ENCODE assay signal across 12 mouse cellular contexts in genomic region chr7:132323430-132323829, GRCm38 (mm10). TPM values are rescaled to one million over a fixed set of nuclear protein-coding genes. Genes with fewer than 3 reads are reported as not detected.
DNase-seq lines count a peak whose midpoint lies in the region; TF ChIP-seq lines count a peak whose summit lies in the region.
"Had no signal": no experiment of that assay in that cellular context is flagged by ENCODE, and none has a peak within 500 bp of the region (broad histone marks: within the 10 kb centered on the region; RNA-seq: fewer than 3 reads in every experiment).

No protein-coding gene starts in this region.

- H3K4me3 ChIP-seq in layer of hippocampus, adult 2 months, result no peak overlapping the region
- H3K4me3 ChIP-seq: midbrain, embryonic 13.5 days had no signal

- no peak for DNase-seq in layer of hippocampus, adult 2 months (ENCODE audit: low spot score in 2 of 2)
- no peak for DNase-seq in layer of hippocampus, postnatal 10 days (ENCODE audit: low spot score in 2 of 2)
- DNase-seq in T-cell, adult 2 months (ENCODE audit: low spot score), result peak; percentile 42
- DNase-seq in skeletal muscle tissue, adult 2 months (ENCODE audit: low read depth, low spot score), result peak; percentile 21
- DNase-seq in thymus, postnatal 0 days (ENCODE audit: low spot score), result peak; percentile 58
- no peak for DNase-seq in cerebellum, adult 9-11 months
- DNase-seq in kidney, postnatal 10 days, result no peak
- no peak for DNase-seq in cerebellum, adult 11-12 months
- DNase-seq: adrenal gland, postnatal 14 days; cerebellum, adult 2 months; gastrocnemius, postnatal 36 days had no signal

- 0 out of 2 replicates have a peak overlapping the region, but pooled peaks have one; percentile 3 for H3K27ac ChIP-seq in layer of hippocampus, adult 2 months
- H3K27ac ChIP-seq: midbrain, embryonic 13.5 days had no signal

- TF ChIP-seq CTCF in layer of hippocampus, adult 2 months (conservative IDR thresholded peaks at IDR 0.05), result no peak

RNA-seq across cellular contexts. Expression of gene Chst15, which starts 6.4 kb away (rescaled TPM):
- 10 to 100 TPM; 50.7 to 53.3 TPM for total RNA-seq in layer of hippocampus, adult 2 months (2021)
- 10 to 100 TPM; 33.0 to 34.1 TPM for total RNA-seq in layer of hippocampus, postnatal 10 days (2021)
- 5.9 and 8.2 TPM in 2 replicates for polyA plus RNA-seq in thymus, postnatal 0 days (2015; fragmentation: Nextera tagmentation; extraction: Ambion mirVana)

Comparison
In these comparisons a context has a peak if more than half of its experiments do, and no peak if none do; other contexts are left out.
1. DNase-seq: peak in T-cell, adult 2 months (single experiment), skeletal muscle tissue, adult 2 months (single experiment) and thymus, postnatal 0 days (single experiment); none in layer of hippocampus, adult 2 months (0 of 2), layer of hippocampus, postnatal 10 days (0 of 2), cerebellum, adult 9-11 months (single experiment), kidney, postnatal 10 days (single experiment) and cerebellum, adult 11-12 months (single experiment).